Mouse (Mus musculus) G1E (cell line): ENCODE data around the gene Olfr1052. TPM values are rescaled to one million over a fixed set of nuclear protein-coding genes. Genes with fewer than 3 reads are reported as not detected.
"Not testable (repeated sequence)": the region's sequence is repeated elsewhere in the genome, so short reads cannot be mapped to it uniquely, and the experiment has no call there.

Source experiments
- ATAC-seq: 2 replicates; pipeline ENCODE4 v1.8.0; 2016; ENCODE audit warnings: mild to moderate bottlenecking; ENCODE audit not compliant: insufficient number of reproducible peaks, poor library complexity, low FRiP score, severe bottlenecking; ENCODE audit errors: extremely low read depth
- DNase-seq: peaks from one replicate; pipeline ENCODE4 v3.0.0; 2012; ENCODE audit warnings: low spot score
- H3K27me3 ChIP-seq: 2 replicates; pipeline ENCODE4 v1.6.1; 2012; ENCODE audit warnings: mild to moderate bottlenecking, low read length, inconsistent platforms; ENCODE audit not compliant: insufficient read depth
- H3K36me3 ChIP-seq: replicated peaks from 2 replicates; pipeline ENCODE3; 2012; ENCODE audit warnings: mild to moderate bottlenecking, inconsistent platforms
- H3K4me1 ChIP-seq: 2 replicates; pipeline ENCODE4 v1.6.1; 2012; ENCODE audit warnings: low read depth, low read length, inconsistent platforms, mixed read lengths; ENCODE audit not compliant: insufficient read depth
- H3K4me3 ChIP-seq: 2 replicates; pipeline ENCODE4 v1.5.1; 2012; ENCODE audit warnings: low read depth, mild to moderate bottlenecking, inconsistent platforms, low read length, moderate library complexity, mixed read lengths
- H3K9me3 ChIP-seq: replicated peaks from 2 replicates; pipeline ENCODE4 v1.6.1; 2012; ENCODE audit warnings: inconsistent platforms
- CTCF ChIP-seq: IDR thresholded peaks from 2 replicates; pipeline ENCODE4 v1.5.1; 2012; ENCODE audit warnings: low read depth, low read length, inconsistent platforms, mixed read lengths
- GATA1 ChIP-seq: IDR thresholded peaks from 2 replicates; pipeline ENCODE4 v1.6.1; 2012; ENCODE audit warnings: borderline replicate concordance, low read length, inconsistent platforms, mixed read lengths
- GATA2 ChIP-seq: IDR thresholded peaks from 2 replicates; pipeline ENCODE4 v1.6.1; 2012; ENCODE audit warnings: low read depth, low read length, inconsistent platforms, borderline replicate concordance
- POLR2AphosphoS5 ChIP-seq: IDR thresholded peaks from 2 replicates; pipeline ENCODE4 v1.6.1; 2012; ENCODE audit warnings: low read depth, low read length, inconsistent platforms; ENCODE audit not compliant: insufficient replicate concordance
- TAL1 ChIP-seq: conservative IDR thresholded peaks from 2 replicates; pipeline ENCODE4 v1.6.1; 2012; ENCODE audit warnings: low read depth, low read length, inconsistent platforms, mixed read lengths
- polyA plus RNA-seq: library from polyadenylated mRNA; stranded (reverse); fragments of >175 nt; gene quantifications from 2 replicates; pipeline ENCODE4 v1.2.3, GENCODE M21; 2012
- total RNA-seq, 2 experiments: library from RNA; stranded (forward) in 1 of 2; stranded (reverse) in 1 of 2; fragments of 200-1000 nt in 1 of 2; fragments of >200 nt in 1 of 2; fragmentation: Nextera tagmentation in 1 of 2; gene quantifications; 2 replicates each; pipeline ENCODE4 v1.2.3; 2014 to 2017

The Olfr1052 gene
- total RNA-seq (2014; fragmentation: Nextera tagmentation): not detected in 2 replicates
- total RNA-seq (2017): 0.11 and 0.12 TPM in 2 replicates
- not detected in 2 replicates for polyA plus RNA-seq

- Histone ChIP-seq H3K36me3 (no peaks in the 10 kb centered on the region), H3K9me3 (no peaks in the 10 kb centered on the region), H3K4me3 (no peak within 1 kb of the TSS), H3K27me3 (no peaks in the 10 kb centered on the region), H3K4me1 (no peaks in the 10 kb centered on the region)
- DNase-seq (no peak), ATAC-seq (no peak)
- no peak for TF ChIP-seq TAL1
- TF ChIP-seq GATA1: no peak
- TF ChIP-seq POLR2AphosphoS5: no peak
- TF ChIP-seq GATA2: no peak
- TF ChIP-seq CTCF: no peak
Observed at GRCm38 (mm10) chr2:86292155-86292554, at the start of gene Olfr1052. Gene Olfr1052, plus strand, starts transcription at chr2:86292455.

GRCm38 (mm10) chr2:86258228-86258627 is 34.0 kb upstream of the Olfr1052 start, which contains the start of gene Olfr1049:
Gene Olfr1049, minus strand, starts transcription at chr2:86258328.
- not testable (repeated sequence) for H3K36me3 ChIP-seq, H3K27me3 ChIP-seq, ATAC-seq, H3K4me3 ChIP-seq, H3K4me1 ChIP-seq, H3K9me3 ChIP-seq, DNase-seq

- not testable (repeated sequence) for ATAC-seq, H3K4me1 ChIP-seq, H3K9me3 ChIP-seq, DNase-seq, H3K4me3 ChIP-seq, H3K36me3 ChIP-seq, H3K27me3 ChIP-seq
Observed at GRCm38 (mm10) chr2:86278988-86279387, 13.3 kb upstream of the Olfr1052 start, which contains the start of gene Olfr1051. Gene Olfr1051, minus strand, starts transcription at chr2:86279088.

GRCm38 (mm10) chr2:86315184-86315583 is 22.9 kb downstream of the Olfr1052 start, which contains the start of gene Olfr1053:
Gene Olfr1053, minus strand, starts transcription at chr2:86315284.
- Histone ChIP-seq H3K27me3 (no peaks in the 10 kb centered on the region), H3K4me3 (no peak within 1 kb of the TSS), H3K9me3 (no peaks in the 10 kb centered on the region), H3K36me3 (no peaks in the 10 kb centered on the region), H3K4me1 (no peaks in the 10 kb centered on the region)
- ATAC-seq (no peak), DNase-seq (no peak)
- TF ChIP-seq GATA2 (no peak), CTCF (no peak), GATA1 (no peak), POLR2AphosphoS5 (no peak), TAL1 (no peak)

- no peak for ATAC-seq
- no peaks in the 10 kb centered on the region for H3K4me1 ChIP-seq
- no peak for TF ChIP-seq GATA1
- no peak for TF ChIP-seq POLR2AphosphoS5
- TF ChIP-seq GATA2: no peak
- no peak for TF ChIP-seq CTCF
- TF ChIP-seq TAL1: no peak
Observed at GRCm38 (mm10) chr2:86335333-86335732, 43.1 kb downstream of the Olfr1052 start, which contains the start of gene Olfr1054. Gene Olfr1054, minus strand, starts transcription at chr2:86335433.

More at GRCm38 (mm10) chr2:86335333-86335732, 43.1 kb downstream of the Olfr1052 start, which contains the start of gene Olfr1054:
- DNase-seq: no peak
- H3K4me3 ChIP-seq: no peak within 1 kb of the TSS
- H3K27me3 ChIP-seq: no peaks in the 10 kb centered on the region
- no peaks in the 10 kb centered on the region for H3K36me3 ChIP-seq
- H3K9me3 ChIP-seq: no peaks in the 10 kb centered on the region

Other genes starting within 250 kb of the Olfr1052 start
Only the 20 nearest of the 27 such genes appear.
- gene Olfr1039, start 156.5 kb upstream of the Olfr1052 start, total RNA-seq (2014; fragmentation: Nextera tagmentation): not detected in 2 replicates
- 0.22 TPM in 1 of 2 replicates, not detected in the other for gene Olfr1039, start 156.5 kb upstream of the Olfr1052 start, total RNA-seq (2017)
- not detected in 2 replicates for gene Olfr1039, start 156.5 kb upstream of the Olfr1052 start, polyA plus RNA-seq
- not detected in 2 replicates for gene Olfr1040, start 145.7 kb upstream of the Olfr1052 start, total RNA-seq (2014; fragmentation: Nextera tagmentation)
- 0.46 TPM in 1 of 2 replicates, not detected in the other for gene Olfr1040, start 145.7 kb upstream of the Olfr1052 start, total RNA-seq (2017)
- gene Olfr1040, start 145.7 kb upstream of the Olfr1052 start, polyA plus RNA-seq: not detected in 2 replicates
- gene Olfr1042, start 130.6 kb upstream of the Olfr1052 start, total RNA-seq (2014; fragmentation: Nextera tagmentation): not detected in 2 replicates
- 0.11 TPM in 1 of 2 replicates, not detected in the other for gene Olfr1042, start 130.6 kb upstream of the Olfr1052 start, total RNA-seq (2017)
- gene Olfr1042, start 130.6 kb upstream of the Olfr1052 start, polyA plus RNA-seq: not detected in 2 replicates
- gene Olfr1043, start 124.9 kb upstream of the Olfr1052 start, total RNA-seq (2014; fragmentation: Nextera tagmentation): not detected in 2 replicates
- gene Olfr1043, start 124.9 kb upstream of the Olfr1052 start, total RNA-seq (2017): not detected in 2 replicates
- gene Olfr1043, start 124.9 kb upstream of the Olfr1052 start, polyA plus RNA-seq: not detected in 2 replicates
- not detected in 2 replicates for gene Olfr1044, start 114.6 kb upstream of the Olfr1052 start, total RNA-seq (2014; fragmentation: Nextera tagmentation)
- gene Olfr1044, start 114.6 kb upstream of the Olfr1052 start, total RNA-seq (2017): 0.17 and 0.38 TPM in 2 replicates
- not detected in 2 replicates for gene Olfr1044, start 114.6 kb upstream of the Olfr1052 start, polyA plus RNA-seq
- not detected in 2 replicates for gene Olfr52, start 106.8 kb upstream of the Olfr1052 start, total RNA-seq (2014; fragmentation: Nextera tagmentation)
- 0.11 and 0.17 TPM in 2 replicates for gene Olfr52, start 106.8 kb upstream of the Olfr1052 start, total RNA-seq (2017)
- gene Olfr52, start 106.8 kb upstream of the Olfr1052 start, polyA plus RNA-seq: not detected in 2 replicates
- not detected in 2 replicates for gene Olfr1045, start 89.4 kb upstream of the Olfr1052 start, total RNA-seq (2014; fragmentation: Nextera tagmentation)
- gene Olfr1045, start 89.4 kb upstream of the Olfr1052 start, total RNA-seq (2017): 0.16 and 0.17 TPM in 2 replicates
- not detected in 2 replicates for gene Olfr1045, start 89.4 kb upstream of the Olfr1052 start, polyA plus RNA-seq
- gene Olfr1046, start 73.1 kb upstream of the Olfr1052 start, total RNA-seq (2014; fragmentation: Nextera tagmentation): not detected in 2 replicates
- gene Olfr1046, start 73.1 kb upstream of the Olfr1052 start, total RNA-seq (2017): 0.16 TPM in 1 of 2 replicates, not detected in the other
- gene Olfr1046, start 73.1 kb upstream of the Olfr1052 start, polyA plus RNA-seq: not detected in 2 replicates
- gene Olfr1047, start 61.1 kb upstream of the Olfr1052 start, total RNA-seq (2014; fragmentation: Nextera tagmentation): not detected in 2 replicates
- not detected in 2 replicates for gene Olfr1047, start 61.1 kb upstream of the Olfr1052 start, total RNA-seq (2017)
- gene Olfr1047, start 61.1 kb upstream of the Olfr1052 start, polyA plus RNA-seq: not detected in 2 replicates
- gene Olfr1048, start 52.2 kb upstream of the Olfr1052 start, total RNA-seq (2014; fragmentation: Nextera tagmentation): not detected in 2 replicates
- 0.06 and 0.27 TPM in 2 replicates for gene Olfr1048, start 52.2 kb upstream of the Olfr1052 start, total RNA-seq (2017)
- gene Olfr1048, start 52.2 kb upstream of the Olfr1052 start, polyA plus RNA-seq: not detected in 2 replicates
- not detected in 2 replicates for gene Olfr1049, start 34.1 kb upstream of the Olfr1052 start, total RNA-seq (2014; fragmentation: Nextera tagmentation)
- gene Olfr1049, start 34.1 kb upstream of the Olfr1052 start, total RNA-seq (2017): not detected in 2 replicates
- gene Olfr1049, start 34.1 kb upstream of the Olfr1052 start, polyA plus RNA-seq: not detected in 2 replicates
- gene Olfr1051, start 13.4 kb upstream of the Olfr1052 start, total RNA-seq (2014; fragmentation: Nextera tagmentation): not detected in 2 replicates
- gene Olfr1051, start 13.4 kb upstream of the Olfr1052 start, total RNA-seq (2017): not detected in 2 replicates
- not detected in 2 replicates for gene Olfr1051, start 13.4 kb upstream of the Olfr1052 start, polyA plus RNA-seq
- not detected in 2 replicates for gene Olfr1053, start 22.8 kb downstream of the Olfr1052 start, total RNA-seq (2014; fragmentation: Nextera tagmentation)
- gene Olfr1053, start 22.8 kb downstream of the Olfr1052 start, total RNA-seq (2017): not detected in 2 replicates
- not detected in 2 replicates for gene Olfr1053, start 22.8 kb downstream of the Olfr1052 start, polyA plus RNA-seq
- not detected in 2 replicates for gene Olfr1054, start 43.0 kb downstream of the Olfr1052 start, total RNA-seq (2014; fragmentation: Nextera tagmentation)
- not detected in 2 replicates for gene Olfr1054, start 43.0 kb downstream of the Olfr1052 start, total RNA-seq (2017)
- not detected in 2 replicates for gene Olfr1054, start 43.0 kb downstream of the Olfr1052 start, polyA plus RNA-seq
- gene Olfr1055, start 57.8 kb downstream of the Olfr1052 start, total RNA-seq (2014; fragmentation: Nextera tagmentation): not detected in 2 replicates
- not detected in 2 replicates for gene Olfr1055, start 57.8 kb downstream of the Olfr1052 start, total RNA-seq (2017)
- gene Olfr1055, start 57.8 kb downstream of the Olfr1052 start, polyA plus RNA-seq: not detected in 2 replicates
- not detected in 2 replicates for gene Olfr1056, start 70.0 kb downstream of the Olfr1052 start, total RNA-seq (2014; fragmentation: Nextera tagmentation)
- 0.12 and 0.60 TPM in 2 replicates for gene Olfr1056, start 70.0 kb downstream of the Olfr1052 start, total RNA-seq (2017)
- not detected in 2 replicates for gene Olfr1056, start 70.0 kb downstream of the Olfr1052 start, polyA plus RNA-seq
- not detected in 2 replicates for gene Olfr1057, start 85.9 kb downstream of the Olfr1052 start, total RNA-seq (2014; fragmentation: Nextera tagmentation)
- gene Olfr1057, start 85.9 kb downstream of the Olfr1052 start, total RNA-seq (2017): 0.22 TPM in 1 of 2 replicates, not detected in the other
- gene Olfr1057, start 85.9 kb downstream of the Olfr1052 start, polyA plus RNA-seq: not detected in 2 replicates
- not detected in 2 replicates for gene Olfr1058, start 96.1 kb downstream of the Olfr1052 start, total RNA-seq (2014; fragmentation: Nextera tagmentation)
- gene Olfr1058, start 96.1 kb downstream of the Olfr1052 start, total RNA-seq (2017): not detected in 2 replicates
- not detected in 2 replicates for gene Olfr1058, start 96.1 kb downstream of the Olfr1052 start, polyA plus RNA-seq
- gene Olfr1061, start 121.6 kb downstream of the Olfr1052 start, total RNA-seq (2014; fragmentation: Nextera tagmentation): not detected in 2 replicates
- gene Olfr1061, start 121.6 kb downstream of the Olfr1052 start, total RNA-seq (2017): not detected in 2 replicates
- not detected in 2 replicates for gene Olfr1061, start 121.6 kb downstream of the Olfr1052 start, polyA plus RNA-seq
- not detected in 2 replicates for gene Olfr1062, start 134.3 kb downstream of the Olfr1052 start, total RNA-seq (2014; fragmentation: Nextera tagmentation)
- gene Olfr1062, start 134.3 kb downstream of the Olfr1052 start, total RNA-seq (2017): 0.05 TPM in 1 of 2 replicates, not detected in the other
- not detected in 2 replicates for gene Olfr1062, start 134.3 kb downstream of the Olfr1052 start, polyA plus RNA-seq